ENCODE assay signal across 35 mouse cellular contexts in genomic region chr8:121551065-121551985, GRCm38 (mm10). TPM values are rescaled to one million over a fixed set of nuclear protein-coding genes. Genes with fewer than 3 reads are reported as not detected.
DNase-seq lines count a peak whose midpoint lies in the region; ATAC-seq and TF ChIP-seq lines count a peak whose summit lies in the region.
"Had no signal": no experiment of that assay in that cellular context is flagged by ENCODE, and none has a peak within 500 bp of the region (broad histone marks: within the 10 kb centered on the region; RNA-seq: fewer than 3 reads in every experiment).

No protein-coding gene starts in this region.

- peaks cover 63% of the 10 kb centered on the region for H3K36me3 ChIP-seq in E14TG2a.4 (ENCODE audit: insufficient read depth, low read length)
- peaks cover 70% of the 10 kb centered on the region for H3K36me3 ChIP-seq in forebrain, embryonic 13.5 days (ENCODE audit: poor library complexity, severe bottlenecking)

- WGBS in forebrain, embryonic 13.5 days, result 77% methylated on average over 24 of the region's 24 CpGs

- no peaks in the 10 kb centered on the region for H3K27me3 ChIP-seq in E14TG2a.4 (ENCODE audit: insufficient read depth, low read length)
- H3K27me3 ChIP-seq in forebrain, embryonic 13.5 days, result no peaks in the 10 kb centered on the region
- H3K27me3 ChIP-seq: heart, embryonic 12.5 days; limb, embryonic 12.5 days; liver, embryonic 15.5 days had no signal

- H3K4me2 ChIP-seq in forebrain, embryonic 13.5 days, result no peak overlapping the region
- H3K4me2 ChIP-seq: heart, embryonic 12.5 days; hindbrain, embryonic 14.5 days; kidney, embryonic 15.5 days; limb, embryonic 12.5 days; liver, embryonic 15.5 days; lung, embryonic 14.5 days had no signal

- no peak for TF ChIP-seq CTCF in E14TG2a.4 (conservative IDR thresholded peaks at IDR 0.05; ENCODE audit: low read length)

- DNase-seq in heart, adult 11 months, result peak; percentile 93
- DNase-seq in heart, adult 18-20 months, result no peak
- DNase-seq in R1 (ENCODE audit: low read depth, low spot score), result peak; percentile 35
- DNase-seq in gastrocnemius, postnatal 14 days, result peak; percentile 75
- no peak for DNase-seq in left cerebral cortex, postnatal 36 days (ENCODE audit: low spot score in 2 of 2)
- DNase-seq: adrenal gland, postnatal 14 days; cerebellum, adult 18-20 months; heart, postnatal 10 days; kidney, adult 11 months; lung, embryonic 14.5 days; spleen, adult 18-20 months; thymus, adult 2 months; thymus, postnatal 36 days had no signal

- H3K9me3 ChIP-seq in E14TG2a.4 (ENCODE audit: low read length), result no peaks in the 10 kb centered on the region
- no peaks in the 10 kb centered on the region for H3K9me3 ChIP-seq in forebrain, embryonic 13.5 days (replicated peaks)
- H3K9me3 ChIP-seq: heart, embryonic 12.5 days; kidney, embryonic 15.5 days; limb, embryonic 12.5 days; liver, embryonic 15.5 days; midbrain, embryonic 10.5 days had no signal

- no peak overlapping the region for H3K27ac ChIP-seq in forebrain, embryonic 13.5 days
- H3K27ac ChIP-seq: hindbrain, embryonic 14.5 days; kidney, embryonic 15.5 days; limb, embryonic 12.5 days; liver, embryonic 15.5 days; midbrain, embryonic 10.5 days had no signal

- H3K4me1 ChIP-seq in E14TG2a.4 (replicated peaks; ENCODE audit: low read depth, low read length), result peaks cover 61% of the 10 kb centered on the region
- H3K4me1 ChIP-seq in forebrain, embryonic 13.5 days, result 0 out of 2 replicates have a peak, but pooled peaks cover 2% of the 10 kb centered on the region
- H3K4me1 ChIP-seq: kidney, embryonic 15.5 days; limb, embryonic 12.5 days; liver, embryonic 15.5 days had no signal

- intact Hi-C loops in gastrocnemius, postnatal 14 days (cut with DNase I; ENCODE audit: low total_unique reads), result no loop called here
- intact Hi-C loops in left cerebral cortex, postnatal 36 days (cut with DNase I), result no loop called here

- peak overlapping the region; percentile 43 for H3K4me3 ChIP-seq in E14TG2a.4 (replicated peaks; ENCODE audit: low read length)
- H3K4me3 ChIP-seq in forebrain, embryonic 13.5 days, result no peak overlapping the region
- H3K4me3 ChIP-seq: heart, embryonic 12.5 days; kidney, embryonic 15.5 days; limb, embryonic 12.5 days; liver, embryonic 15.5 days; midbrain, embryonic 10.5 days had no signal

- ATAC-seq in forebrain, embryonic 13.5 days, result no peak
- ATAC-seq: CD4-positive, CD25-positive, alpha-beta regulatory T cell, adult 4 months; forebrain, embryonic 16.5 days had no signal

- no peak overlapping the region; the same call in 1 of the 2 replicates for H3K9ac ChIP-seq in forebrain, embryonic 13.5 days
- H3K9ac ChIP-seq: heart, embryonic 12.5 days; hindbrain, embryonic 14.5 days; kidney, embryonic 15.5 days; limb, embryonic 12.5 days; liver, embryonic 15.5 days; lung, embryonic 14.5 days had no signal

RNA-seq across cellular contexts. Expression of gene 1700018B08Rik, which starts 7.2 kb away (rescaled TPM):
- total RNA-seq in heart, adult 18-20 months (2021), result not detected
- not detected for total RNA-seq in gastrocnemius, postnatal 14 days (2021)
- total RNA-seq in left cerebral cortex, postnatal 36 days (2021), result not detected
- polyA plus RNA-seq in forebrain, embryonic 13.5 days (2015; fragmentation: Nextera tagmentation; extraction: Ambion mirVana), result not detected in 2 replicates
- total RNA-seq: adrenal gland, postnatal 14 days; granulocyte monocyte progenitor cell, adult 5-6 weeks; heart, postnatal 10 days; hematopoietic stem cell, adult 5-6 weeks; layer of hippocampus, adult 18-20 months; layer of hippocampus, postnatal 10 days; left cerebral cortex, adult 18-20 months; left cerebral cortex, postnatal 14 days; liver, adult 2 months; megakaryocyte progenitor cell, adult 5-6 weeks; midbrain, postnatal 0 days had no signal
- polyA plus RNA-seq: CD4-positive, CD25-positive, alpha-beta regulatory T cell, adult 4 months; embryonic facial prominence, embryonic 11.5 days; forebrain, embryonic 16.5 days; heart, embryonic 12.5 days; hindbrain, embryonic 14.5 days; kidney, embryonic 15.5 days; limb, embryonic 12.5 days; liver, adult 2 months; liver, embryonic 15.5 days; lung, embryonic 14.5 days; midbrain, embryonic 10.5 days; midbrain, postnatal 0 days; neural tube, embryonic 14.5 days; stomach, embryonic 16.5 days had no signal

RNA-seq across cellular contexts. Expression of gene Fbxo31, which starts 27.3 kb away (rescaled TPM):
- total RNA-seq in heart, adult 18-20 months (2021), result 100 to 1,000 TPM in 1 of 2 experiments, 10 to 100 TPM in 1; 91.3 to 110 TPM
- 10 to 100 TPM; 75.2 to 89.8 TPM for total RNA-seq in gastrocnemius, postnatal 14 days (2021)
- total RNA-seq in left cerebral cortex, postnatal 36 days (2021), result 100 to 1,000 TPM in 1 of 2 experiments, 10 to 100 TPM in 1; 98.8 to 116 TPM
- 18.6 and 19.1 TPM in 2 replicates for polyA plus RNA-seq in forebrain, embryonic 13.5 days (2015; fragmentation: Nextera tagmentation; extraction: Ambion mirVana)

RNA-seq across cellular contexts. Expression of gene Map1lc3b, which starts 38.8 kb away (rescaled TPM):
- 100 to 1,000 TPM; 238 to 264 TPM for total RNA-seq in heart, adult 18-20 months (2021)
- total RNA-seq in gastrocnemius, postnatal 14 days (2021), result 100 to 1,000 TPM; 102 to 136 TPM
- 100 to 1,000 TPM; 167 to 190 TPM for total RNA-seq in left cerebral cortex, postnatal 36 days (2021)
- 310 and 325 TPM in 2 replicates for polyA plus RNA-seq in forebrain, embryonic 13.5 days (2015; fragmentation: Nextera tagmentation; extraction: Ambion mirVana)

Comparison
In these comparisons a context has a peak if more than half of its experiments do, and no peak if none do; other contexts are left out.
1. DNase-seq: peak in heart, adult 11 months (single experiment), R1 (single experiment) and gastrocnemius, postnatal 14 days (single experiment); none in heart, adult 18-20 months (0 of 2) and left cerebral cortex, postnatal 36 days (0 of 2).